Mouse (Mus musculus) layer of hippocampus, adult 11-12 months (tissue): ENCODE data around the gene Ccdc60.
"Not testable (repeated sequence)": the region's sequence is repeated elsewhere in the genome, so short reads cannot be mapped to it uniquely, and the experiment has no call there.

Experiments
- DNase-seq: peaks from one replicate; pipeline ENCODE4 v3.0.0; 2022; ENCODE audit warnings: low spot score

Gene Ccdc60

GRCm38 (mm10) chr5:116288849-116289570 is at the start of gene Ccdc60:
Gene Ccdc60, minus strand, starts transcription at chr5:116288985.
- no peak for DNase-seq

DNA sequence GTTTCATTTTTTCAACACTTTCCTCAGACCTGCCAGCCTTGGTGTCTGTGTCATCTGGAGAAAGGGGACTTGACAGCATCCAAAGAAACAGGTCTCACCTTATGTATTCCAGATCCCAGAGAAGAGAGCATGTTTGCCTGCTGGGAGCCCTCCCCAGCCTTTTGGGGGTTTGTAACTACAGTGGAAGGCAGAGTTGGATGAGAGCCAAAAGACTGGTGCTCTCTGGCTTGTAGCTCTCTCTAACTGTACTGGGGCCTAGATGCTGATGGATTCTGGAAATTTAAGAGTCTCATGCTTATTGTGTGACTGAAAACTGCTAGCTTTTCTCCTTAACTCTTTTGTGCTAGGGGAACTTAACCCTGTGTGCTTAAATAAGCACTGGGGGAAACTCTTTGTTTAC is 47.4 kb upstream of the Ccdc60 start:
- DNase-seq, result no peak

DNA sequence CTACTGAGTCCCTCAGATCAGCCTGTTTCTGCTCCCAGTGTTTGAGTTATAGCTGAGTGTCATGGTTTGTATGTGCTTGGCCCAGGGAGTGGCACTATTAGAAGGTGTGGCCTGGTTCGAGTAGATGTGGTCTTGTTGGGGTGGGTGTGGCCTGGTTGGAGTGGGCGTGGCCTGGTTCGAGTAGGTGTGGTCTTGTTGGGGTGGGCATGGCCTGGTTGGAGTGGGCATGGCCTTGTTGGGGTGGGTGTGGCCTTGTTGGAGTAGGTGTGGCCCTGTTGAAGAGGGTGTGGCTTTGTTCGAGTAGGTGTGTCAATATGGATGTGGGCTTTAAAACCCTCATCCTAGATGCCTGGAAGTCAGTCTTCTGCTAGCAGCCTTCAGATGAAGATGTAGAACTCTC is 40.1 kb upstream of the Ccdc60 start:
- no peak for DNase-seq

GRCm38 (mm10) chr5:116323401-116323800 is 34.6 kb upstream of the Ccdc60 start:
- no peak for DNase-seq

DNA sequence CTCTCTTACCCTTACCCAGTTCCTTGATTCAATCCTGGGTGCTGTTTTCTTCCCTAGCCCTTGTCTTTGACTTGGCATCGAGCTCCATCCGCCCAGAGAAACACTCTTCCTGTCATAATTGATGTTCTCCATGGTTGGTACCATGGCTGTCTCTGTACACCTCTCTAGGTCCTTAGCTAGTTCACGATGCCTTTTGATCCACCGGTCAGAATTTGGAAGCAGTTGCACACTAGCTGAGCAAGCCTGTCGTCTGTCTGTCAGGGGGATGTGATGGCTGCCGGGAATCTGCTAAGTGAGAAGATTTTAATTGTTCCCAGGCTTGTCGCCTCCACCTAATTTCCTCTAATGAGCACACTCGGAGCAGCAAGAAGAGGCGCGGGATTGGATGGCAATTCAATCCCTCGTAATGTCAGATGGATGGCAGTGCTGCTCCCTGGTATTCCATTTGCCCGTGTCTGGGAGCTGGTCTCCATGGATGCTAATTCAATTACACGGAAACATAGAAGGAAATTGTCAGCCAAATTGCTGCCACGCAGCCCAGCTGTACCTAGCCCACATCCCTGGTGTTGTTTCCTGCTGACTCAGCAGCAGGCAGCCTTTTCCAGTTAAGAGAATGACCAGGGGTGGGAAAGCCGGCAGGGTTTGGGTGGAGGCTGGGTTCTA is 33.7 kb upstream of the Ccdc60 start:
- DNase-seq, result peak; percentile 66

- DNase-seq, result no peak
These were observed 24.9 kb upstream of the Ccdc60 start for GRCm38 (mm10) chr5:116313711-116314110.

GRCm38 (mm10) chr5:116312111-116312737 is 23.4 kb upstream of the Ccdc60 start:
- DNase-seq, result no peak

DNA sequence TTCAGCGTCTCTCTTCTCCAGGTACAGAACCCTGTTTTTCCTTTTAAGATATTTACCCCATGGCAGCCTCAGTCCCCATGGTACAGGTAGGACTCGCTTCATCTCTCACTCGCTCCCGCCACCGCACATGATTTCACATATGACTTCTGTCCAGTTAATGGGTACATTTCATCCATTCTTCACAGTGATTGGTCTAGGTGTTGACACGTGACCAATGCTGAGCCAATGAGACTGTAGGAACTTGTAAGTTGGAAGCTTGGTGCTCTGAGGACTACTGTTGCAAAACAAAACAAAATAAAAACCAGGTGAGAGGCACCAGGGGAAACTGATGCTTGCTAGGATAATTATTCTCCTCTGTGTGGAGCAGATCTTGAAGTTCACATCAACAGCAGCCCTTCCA is 22.9 kb upstream of the Ccdc60 start:
- DNase-seq, result no peak

DNA sequence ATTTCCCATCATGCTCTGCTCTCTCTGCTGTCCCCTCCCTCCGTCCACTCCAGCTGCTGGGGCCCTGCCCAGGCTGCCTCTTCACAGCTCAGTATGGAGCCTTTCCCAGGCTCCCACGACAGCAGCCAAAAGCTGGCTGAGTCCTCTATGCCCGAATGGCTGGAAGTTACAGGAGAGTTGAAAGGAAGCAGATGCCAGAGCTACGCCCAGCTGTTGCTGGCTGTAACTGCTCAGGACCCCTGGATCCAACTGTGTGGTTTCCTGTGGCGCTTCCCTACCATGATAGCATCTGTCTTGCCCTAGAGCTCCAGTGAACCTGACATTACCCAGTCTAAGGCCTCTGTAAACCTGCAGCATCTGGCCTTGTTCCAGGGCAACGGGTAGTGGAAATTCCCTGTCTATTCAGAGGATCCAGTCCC is 20.6 kb upstream of the Ccdc60 start:
- DNase-seq, result no peak

DNA sequence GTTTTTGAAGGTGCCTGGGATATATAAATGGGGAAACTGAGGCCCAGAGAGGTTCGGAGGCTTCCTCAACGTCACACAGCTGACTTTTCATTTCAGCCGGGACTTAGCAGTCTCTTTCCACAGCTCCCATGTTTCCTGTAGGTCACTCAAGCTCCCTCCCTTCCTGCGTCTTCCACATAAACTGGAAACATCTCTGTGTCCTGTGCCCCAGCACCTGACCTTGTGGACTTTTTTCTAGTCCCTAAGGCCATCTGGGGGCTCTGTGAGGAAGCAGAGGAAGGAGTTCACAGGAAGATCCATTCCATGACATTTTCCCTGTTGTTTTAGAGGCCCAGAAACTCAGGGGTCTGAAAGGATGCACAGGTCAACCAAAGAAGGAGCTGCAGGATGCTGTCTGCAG is 16.8 kb upstream of the Ccdc60 start:
- no peak for DNase-seq

- not testable (repeated sequence) for DNase-seq
These were observed 16.4 kb upstream of the Ccdc60 start for GRCm38 (mm10) chr5:116305146-116305545.

GRCm38 (mm10) chr5:116300984-116301383 is 12.2 kb upstream of the Ccdc60 start:
- no peak for DNase-seq

GRCm38 (mm10) chr5:116293501-116293900 is 4.7 kb upstream of the Ccdc60 start:
- no peak for DNase-seq

GRCm38 (mm10) chr5:116290584-116290983 is 1.8 kb upstream of the Ccdc60 start:
- DNase-seq, result no peak

GRCm38 (mm10) chr5:116289897-116290296 is 1.1 kb upstream of the Ccdc60 start:
- DNase-seq, result no peak

DNA sequence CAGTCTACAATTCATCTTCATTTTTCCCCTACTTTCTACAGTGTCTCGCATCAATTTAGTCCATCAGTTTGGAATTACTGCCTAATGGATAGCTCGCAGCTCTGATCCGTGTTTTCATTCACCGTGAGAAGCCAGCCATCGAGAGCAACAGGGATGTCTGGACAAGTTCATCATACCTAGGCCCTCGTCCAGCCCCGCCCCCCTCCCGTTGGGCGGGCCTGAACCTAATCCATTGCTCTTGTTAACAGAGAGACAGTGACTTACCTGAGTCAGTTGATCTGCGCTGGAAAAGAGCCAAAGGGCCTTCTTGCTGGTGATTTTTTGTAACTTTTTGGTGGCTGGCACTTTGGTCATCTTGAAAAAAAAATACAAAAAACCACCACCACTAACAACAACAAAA is 602 bp downstream of the Ccdc60 start:
- DNase-seq, result no peak

DNA sequence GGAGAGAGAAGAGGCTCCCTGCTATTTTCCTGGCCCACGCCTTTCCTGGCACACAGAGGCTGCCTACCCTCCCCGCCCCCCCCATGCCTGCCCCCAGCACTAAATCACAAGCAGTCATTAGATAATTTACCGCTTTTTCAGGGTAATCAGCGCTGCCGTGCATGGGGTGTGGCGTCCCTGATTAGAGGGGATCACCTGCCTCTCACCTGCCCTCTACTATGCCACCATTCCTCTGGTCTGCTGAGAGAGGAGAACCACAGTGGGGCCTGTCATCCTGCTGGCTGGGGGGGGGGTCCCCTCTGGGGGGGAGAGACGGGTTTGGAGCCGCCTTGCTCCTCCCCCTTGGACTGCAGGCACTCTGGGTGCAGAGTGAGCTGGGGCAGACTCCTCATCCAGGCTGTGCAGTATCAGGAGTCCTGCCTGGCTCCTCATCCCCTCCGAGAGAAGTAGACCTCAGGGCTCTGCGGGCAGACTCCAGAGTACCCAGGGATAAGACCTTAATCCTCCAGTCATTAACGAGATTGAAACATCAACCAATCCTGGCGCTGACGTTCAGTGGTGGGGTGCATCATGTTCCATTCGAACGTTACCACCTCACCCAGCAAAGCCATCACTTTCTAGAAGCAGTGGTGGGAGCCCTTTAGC is 3.1 kb downstream of the Ccdc60 start:
- DNase-seq, result no peak

DNA sequence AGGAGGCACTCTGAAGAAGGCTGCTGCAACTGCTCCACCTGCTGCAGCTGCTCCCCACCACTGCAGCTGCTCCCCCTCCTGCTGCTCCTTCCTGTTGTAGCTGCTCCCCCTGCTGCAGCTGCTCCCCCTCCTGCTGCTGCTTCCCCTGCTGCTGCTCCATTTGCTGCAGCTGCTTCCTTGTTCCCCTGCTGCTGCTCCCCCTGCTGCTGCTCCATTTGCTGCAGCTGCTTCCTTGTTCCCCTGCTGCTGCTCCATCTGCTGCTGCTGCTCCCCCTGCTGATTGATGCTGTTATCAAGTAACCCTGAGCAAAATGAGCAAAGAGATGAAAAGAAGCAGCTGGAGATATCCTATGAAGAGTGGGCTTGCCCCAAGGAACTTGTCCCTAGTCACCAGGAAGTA is 8.3 kb downstream of the Ccdc60 start:
- no peak for DNase-seq

DNA sequence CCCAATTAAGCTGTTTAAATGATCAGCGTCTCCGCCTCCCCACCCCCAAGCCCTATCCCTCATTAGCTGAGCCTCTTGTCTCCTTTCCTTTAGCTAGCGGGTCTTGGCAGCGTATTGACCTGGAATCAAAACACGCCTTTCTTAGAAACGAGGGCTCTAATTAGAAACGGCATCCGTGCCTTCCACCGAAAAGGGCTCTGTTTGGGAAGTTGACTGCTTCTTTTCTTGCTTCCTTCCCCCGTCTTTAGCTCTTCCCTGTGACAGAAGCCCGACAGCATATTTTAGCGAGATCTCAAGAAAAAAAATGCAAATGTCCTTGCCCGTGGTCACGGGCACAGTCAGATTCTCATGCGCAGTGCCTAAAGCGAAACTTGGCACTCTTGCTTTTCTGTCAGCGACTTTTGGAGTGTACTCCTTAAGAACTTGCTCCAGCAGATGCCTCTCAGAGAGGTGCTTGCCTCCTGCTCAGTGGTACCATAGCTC is 10.3 kb downstream of the Ccdc60 start:
- peak; percentile 23 for DNase-seq

DNA sequence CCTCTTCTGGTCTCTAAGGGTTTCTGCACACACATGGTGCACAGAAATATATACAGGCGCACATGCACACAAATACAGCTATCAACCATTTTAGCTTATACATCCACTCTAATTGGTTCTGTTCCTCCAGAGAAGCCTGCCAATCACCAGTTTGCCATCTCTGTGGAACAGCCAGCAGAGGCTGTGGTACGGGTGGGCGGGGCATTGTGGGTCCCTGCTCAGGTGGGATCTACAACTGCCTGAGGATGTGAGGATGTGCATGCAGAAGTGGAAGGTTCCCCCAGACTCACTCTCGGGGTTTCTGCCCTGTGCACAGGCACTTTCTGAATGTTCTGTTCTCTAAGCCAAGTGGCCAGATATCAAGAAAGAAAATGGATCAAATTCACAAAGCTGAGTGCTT is 10.8 kb downstream of the Ccdc60 start:
- DNase-seq, result no peak

GRCm38 (mm10) chr5:116274818-116275217 is 14.0 kb downstream of the Ccdc60 start:
- no peak for DNase-seq

DNA sequence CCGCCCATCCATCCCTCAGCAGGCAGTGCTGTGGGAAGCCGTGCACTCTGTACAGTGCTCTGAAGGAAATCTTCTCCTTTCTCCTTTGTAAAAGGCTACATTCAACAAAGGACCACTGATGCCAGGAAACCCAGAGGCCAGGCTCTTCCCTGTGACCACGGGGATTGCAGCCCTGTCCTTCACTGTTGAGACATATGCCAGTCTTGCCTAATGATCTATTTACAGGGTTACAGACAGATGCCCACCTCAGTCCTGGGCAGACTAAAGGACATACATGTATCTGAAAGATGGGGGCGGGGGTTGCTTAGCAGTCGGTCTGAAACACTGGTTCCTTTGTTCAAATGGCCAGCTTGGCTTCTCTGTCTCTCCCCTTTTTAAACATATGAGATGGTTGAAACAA is 14.4 kb downstream of the Ccdc60 start:
- no peak for DNase-seq
